Mouse (Mus musculus): ENCODE measurements around the gene Tnfrsf26. TPM values are rescaled to one million over a fixed set of nuclear protein-coding genes. Genes with fewer than 3 reads are reported as not detected.

Tnfrsf26 gene
- polyA plus RNA-seq, 1 experiment, result 4.3 TPM

- no peak overlapping the region for H3K27ac ChIP-seq (ENCODE audit: control insufficient read depth, insufficient read depth, low read depth, low read length, poor library complexity)
- H3K4me3 ChIP-seq (replicated peaks; ENCODE audit: control insufficient read depth, low read depth, low read length), result no peak overlapping the region
- peaks cover 2% of the 10 kb centered on the region; the same call in 1 of the 2 replicates for H3K4me1 ChIP-seq (ENCODE audit: control insufficient read depth, insufficient read depth, low read length)
- TF ChIP-seq CTCF (IDR thresholded peaks at IDR 0.05; ENCODE audit: control insufficient read depth, insufficient read depth, low read length), result peak; percentile 68
- no peak for TF ChIP-seq POLR2A (IDR thresholded peaks at IDR 0.05; ENCODE audit: borderline replicate concordance, control insufficient read depth, low read depth, low read length)
- WGBS, result 68% methylated on average over 3 of the region's 3 CpGs
These were observed 16.3 kb downstream of the Tnfrsf26 start for GRCm38 (mm10) chr7:143612215-143612614.

- no peak overlapping the region for H3K27ac ChIP-seq (ENCODE audit: control insufficient read depth, insufficient read depth, low read depth, low read length, poor library complexity)
- TF ChIP-seq POLR2A (IDR thresholded peaks at IDR 0.05; ENCODE audit: borderline replicate concordance, control insufficient read depth, low read depth, low read length) (no peak), CTCF (IDR thresholded peaks at IDR 0.05; ENCODE audit: control insufficient read depth, insufficient read depth, low read length) (no peak)
- H3K4me3 ChIP-seq (replicated peaks; ENCODE audit: control insufficient read depth, low read depth, low read length), result no peak overlapping the region
- 10% methylated on average over 3 of the region's 3 CpGs for WGBS
- no peaks in the 10 kb centered on the region for H3K4me1 ChIP-seq (ENCODE audit: control insufficient read depth, insufficient read depth, low read length)
These were observed 23.2 kb downstream of the Tnfrsf26 start for GRCm38 (mm10) chr7:143605321-143605720.

- H3K27ac ChIP-seq (ENCODE audit: control insufficient read depth, insufficient read depth, low read depth, low read length, poor library complexity), result no peak overlapping the region
- H3K4me1 ChIP-seq (ENCODE audit: control insufficient read depth, insufficient read depth, low read length), result no peaks in the 10 kb centered on the region
- TF ChIP-seq POLR2A (IDR thresholded peaks at IDR 0.05; ENCODE audit: borderline replicate concordance, control insufficient read depth, low read depth, low read length), result no peak
- TF ChIP-seq CTCF (IDR thresholded peaks at IDR 0.05; ENCODE audit: control insufficient read depth, insufficient read depth, low read length), result no peak
- 31% methylated on average over 2 of the region's 2 CpGs for WGBS
- no peak overlapping the region for H3K4me3 ChIP-seq (replicated peaks; ENCODE audit: control insufficient read depth, low read depth, low read length)
These were observed 23.6 kb downstream of the Tnfrsf26 start for GRCm38 (mm10) chr7:143604889-143605288.

GRCm38 (mm10) chr7:143601705-143602104 lies 26.8 kb downstream of the Tnfrsf26 start:
- H3K4me1 ChIP-seq (ENCODE audit: control insufficient read depth, insufficient read depth, low read length), result peaks cover 2% of the 10 kb centered on the region; the same call in 1 of the 2 replicates
- no peak overlapping the region for H3K4me3 ChIP-seq (replicated peaks; ENCODE audit: control insufficient read depth, low read depth, low read length)
- TF ChIP-seq POLR2A (IDR thresholded peaks at IDR 0.05; ENCODE audit: borderline replicate concordance, control insufficient read depth, low read depth, low read length) (no peak), CTCF (IDR thresholded peaks at IDR 0.05; ENCODE audit: control insufficient read depth, insufficient read depth, low read length) (no peak)
- WGBS, result 75% methylated on average over 2 of the region's 2 CpGs
- no peak overlapping the region for H3K27ac ChIP-seq (ENCODE audit: control insufficient read depth, insufficient read depth, low read depth, low read length, poor library complexity)

GRCm38 (mm10) chr7:143600231-143600740 lies 28.2 kb downstream of the Tnfrsf26 start:
- peak overlapping the region; percentile 98 for H3K4me3 ChIP-seq (replicated peaks; ENCODE audit: control insufficient read depth, low read depth, low read length)
- no peak for TF ChIP-seq POLR2A (IDR thresholded peaks at IDR 0.05; ENCODE audit: borderline replicate concordance, control insufficient read depth, low read depth, low read length)
- no peak for TF ChIP-seq CTCF (IDR thresholded peaks at IDR 0.05; ENCODE audit: control insufficient read depth, insufficient read depth, low read length)
- no peak overlapping the region for H3K27ac ChIP-seq (ENCODE audit: control insufficient read depth, insufficient read depth, low read depth, low read length, poor library complexity)
- peaks cover 2% of the 10 kb centered on the region; the same call in 1 of the 2 replicates for H3K4me1 ChIP-seq (ENCODE audit: control insufficient read depth, insufficient read depth, low read length)
- 5% methylated on average over 15 of the region's 15 CpGs for WGBS

- no peak; the same call in 1 of the 2 replicates for TF ChIP-seq CTCF (IDR thresholded peaks at IDR 0.05; ENCODE audit: control insufficient read depth, insufficient read depth, low read length)
- TF ChIP-seq POLR2A (IDR thresholded peaks at IDR 0.05; ENCODE audit: borderline replicate concordance, control insufficient read depth, low read depth, low read length), result peak; percentile 66; the same call in 1 of the 2 replicates
- peak within 1 kb of the TSS; percentile 57 for H3K27ac ChIP-seq (ENCODE audit: control insufficient read depth, insufficient read depth, low read depth, low read length, poor library complexity)
- H3K4me1 ChIP-seq (ENCODE audit: control insufficient read depth, insufficient read depth, low read length), result peaks cover 2% of the 10 kb centered on the region; the same call in 1 of the 2 replicates
- peak within 1 kb of the TSS; percentile 98 for H3K4me3 ChIP-seq (replicated peaks; ENCODE audit: control insufficient read depth, low read depth, low read length)
- WGBS, result 2% methylated on average over 35 of the region's 35 CpGs
These were observed 28.9 kb downstream of the Tnfrsf26 start, which contains the start of gene Cars for GRCm38 (mm10) chr7:143599428-143600230. Gene Cars, minus strand, starts transcription at chr7:143600090.

- Histone ChIP-seq H3K4me3 (replicated peaks; ENCODE audit: control insufficient read depth, low read depth, low read length) (no peak overlapping the region), H3K27ac (ENCODE audit: control insufficient read depth, insufficient read depth, low read depth, low read length, poor library complexity) (no peak overlapping the region), H3K4me1 (ENCODE audit: control insufficient read depth, insufficient read depth, low read length) (peaks cover 2% of the 10 kb centered on the region; the same call in 1 of the 2 replicates)
- whole genome bisulfite sequencing, result 89% methylated on average over 5 of the region's 5 CpGs
- TF ChIP-seq POLR2A (IDR thresholded peaks at IDR 0.05; ENCODE audit: borderline replicate concordance, control insufficient read depth, low read depth, low read length) (no peak), CTCF (IDR thresholded peaks at IDR 0.05; ENCODE audit: control insufficient read depth, insufficient read depth, low read length) (no peak)
These were observed 33.7 kb downstream of the Tnfrsf26 start for GRCm38 (mm10) chr7:143594865-143595264.

- TF ChIP-seq CTCF (IDR thresholded peaks at IDR 0.05; ENCODE audit: control insufficient read depth, insufficient read depth, low read length) (no peak), POLR2A (IDR thresholded peaks at IDR 0.05; ENCODE audit: borderline replicate concordance, control insufficient read depth, low read depth, low read length) (no peak)
- Histone ChIP-seq H3K4me3 (replicated peaks; ENCODE audit: control insufficient read depth, low read depth, low read length) (no peak overlapping the region), H3K27ac (ENCODE audit: control insufficient read depth, insufficient read depth, low read depth, low read length, poor library complexity) (no peak overlapping the region), H3K4me1 (ENCODE audit: control insufficient read depth, insufficient read depth, low read length) (no peaks in the 10 kb centered on the region; the same call in 1 of the 2 replicates)
- 94% methylated on average over 10 of the region's 10 CpGs for WGBS
These were observed 36.3 kb downstream of the Tnfrsf26 start for GRCm38 (mm10) chr7:143592255-143592654.

Data from bone marrow, adult 2 months (tissue).